In the genomic region with DNA sequence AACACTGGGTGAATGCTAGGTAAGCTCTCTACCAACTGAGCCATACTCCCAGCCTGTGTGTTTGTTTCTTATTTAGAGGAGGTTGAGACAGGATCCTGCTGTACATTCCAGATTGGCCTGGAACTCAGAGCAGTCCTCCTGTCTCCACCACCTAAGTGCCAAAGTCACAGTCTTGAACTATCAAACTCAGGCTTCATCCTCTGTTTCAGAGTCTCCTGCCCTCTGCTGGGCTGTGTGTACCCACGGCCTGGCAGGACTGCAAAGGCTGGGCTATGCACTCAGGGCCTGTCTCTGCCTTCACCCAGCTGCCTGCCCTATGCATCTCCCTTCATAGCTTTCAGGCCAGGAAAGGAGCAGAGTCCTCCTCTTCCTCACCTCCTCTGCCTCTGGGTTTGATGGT, we compare ENCODE assay signal across 17 mouse cellular contexts. TPM values are rescaled to one million over a fixed set of nuclear protein-coding genes. Genes with fewer than 3 reads are reported as not detected.
DNase-seq lines count a peak whose midpoint lies in the region; ATAC-seq and TF ChIP-seq lines count a peak whose summit lies in the region.
"Had no signal": no experiment of that assay in that cellular context is flagged by ENCODE, and none has a peak within 500 bp of the region (broad histone marks: within the 10 kb centered on the region; RNA-seq: fewer than 3 reads in every experiment).

No protein-coding gene starts in this region.

- 13% methylated on average over 1 of the region's 1 CpGs for WGBS in hindbrain, postnatal 0 days
- WGBS in hindbrain, embryonic 12.5 days: 22% methylated on average over 1 of the region's 1 CpGs
- 7% methylated on average over 1 of the region's 1 CpGs for WGBS in midbrain, embryonic 14.5 days
- WGBS in midbrain, embryonic 15.5 days: 0% methylated on average over 1 of the region's 1 CpGs

- peak; percentile 40 for DNase-seq in hindbrain, postnatal 0 days (ENCODE audit: low spot score)
- DNase-seq in midbrain, embryonic 14.5 days: peak; percentile 50
- DNase-seq in brain, adult 2 months (ENCODE audit: low read depth, low spot score): peak; percentile 62
- peak; percentile 12 for DNase-seq in splenic B cell, adult 2 months (ENCODE audit: low read depth, low spot score)
- DNase-seq in c-Kit-positive CD71-positive TER-119-positive erythroid progenitor cells, embryonic 14.5 days (ENCODE audit: low spot score): no peak
- no peak for DNase-seq in gastrocnemius, postnatal 4 days (ENCODE audit: low spot score in 2 of 2)
- DNase-seq: adrenal gland, postnatal 14 days; layer of hippocampus, adult 9-11 months; thymus, adult 2 months had no signal

- TF ChIP-seq CTCF in hindbrain, postnatal 0 days (IDR thresholded peaks at IDR 0.05; ENCODE audit: low read depth): peak; percentile 56

- no peak overlapping the region for H3K9ac ChIP-seq in hindbrain, postnatal 0 days (replicated peaks; ENCODE audit: low read length)
- no peak overlapping the region for H3K9ac ChIP-seq in hindbrain, embryonic 12.5 days
- H3K9ac ChIP-seq in midbrain, embryonic 14.5 days (replicated peaks; ENCODE audit: low read length): no peak overlapping the region; the same call in 1 of the 2 replicates
- H3K9ac ChIP-seq in midbrain, embryonic 15.5 days: no peak overlapping the region
- H3K9ac ChIP-seq: embryonic facial prominence, embryonic 12.5 days; midbrain, embryonic 12.5 days; neural tube, embryonic 15.5 days had no signal

- H3K27ac ChIP-seq in hindbrain, postnatal 0 days: no peak overlapping the region
- H3K27ac ChIP-seq in hindbrain, embryonic 12.5 days: no peak overlapping the region
- H3K27ac ChIP-seq in midbrain, embryonic 14.5 days (replicated peaks; ENCODE audit: low read depth, low read length): no peak overlapping the region
- H3K27ac ChIP-seq in midbrain, embryonic 15.5 days: no peak overlapping the region
- H3K27ac ChIP-seq: embryonic facial prominence, embryonic 12.5 days; midbrain, embryonic 12.5 days; neural tube, embryonic 15.5 days had no signal

- no peak overlapping the region for H3K4me3 ChIP-seq in hindbrain, postnatal 0 days (ENCODE audit: low read length)
- H3K4me3 ChIP-seq in hindbrain, embryonic 12.5 days: no peak overlapping the region
- H3K4me3 ChIP-seq in midbrain, embryonic 14.5 days (replicated peaks; ENCODE audit: low read depth, low read length): no peak overlapping the region
- H3K4me3 ChIP-seq in midbrain, embryonic 15.5 days: no peak overlapping the region
- H3K4me3 ChIP-seq: embryonic facial prominence, embryonic 12.5 days; midbrain, embryonic 12.5 days; neural tube, embryonic 15.5 days had no signal

- H3K4me2 ChIP-seq in hindbrain, postnatal 0 days (ENCODE audit: low read depth, low read length): no peak overlapping the region
- no peak overlapping the region for H3K4me2 ChIP-seq in hindbrain, embryonic 12.5 days (replicated peaks)
- H3K4me2 ChIP-seq in midbrain, embryonic 14.5 days (ENCODE audit: low read length): no peak overlapping the region
- no peak overlapping the region for H3K4me2 ChIP-seq in midbrain, embryonic 15.5 days
- H3K4me2 ChIP-seq: embryonic facial prominence, embryonic 12.5 days; midbrain, embryonic 12.5 days; neural tube, embryonic 15.5 days had no signal

- peaks cover 14% of the 10 kb centered on the region for H3K4me1 ChIP-seq in hindbrain, postnatal 0 days (ENCODE audit: insufficient read depth, low read length)
- H3K4me1 ChIP-seq in hindbrain, embryonic 12.5 days: peaks cover 31% of the 10 kb centered on the region
- peaks cover 33% of the 10 kb centered on the region for H3K4me1 ChIP-seq in midbrain, embryonic 14.5 days (ENCODE audit: control insufficient read depth, insufficient read depth, low read length)
- peaks cover 53% of the 10 kb centered on the region for H3K4me1 ChIP-seq in midbrain, embryonic 15.5 days
- H3K4me1 ChIP-seq: embryonic facial prominence, embryonic 12.5 days had no signal

- H3K9me3 ChIP-seq in hindbrain, postnatal 0 days (ENCODE audit: low read length): no peaks in the 10 kb centered on the region
- H3K9me3 ChIP-seq in hindbrain, embryonic 12.5 days (replicated peaks): no peaks in the 10 kb centered on the region
- H3K9me3 ChIP-seq in midbrain, embryonic 14.5 days (ENCODE audit: control insufficient read depth, low read length): no peaks in the 10 kb centered on the region
- H3K9me3 ChIP-seq in midbrain, embryonic 15.5 days: no peaks in the 10 kb centered on the region
- H3K9me3 ChIP-seq: embryonic facial prominence, embryonic 12.5 days; midbrain, embryonic 12.5 days; neural tube, embryonic 15.5 days had no signal

- ATAC-seq in hindbrain, postnatal 0 days: no peak
- no peak for ATAC-seq in hindbrain, embryonic 12.5 days (ENCODE audit: low FRiP score)
- no peak for ATAC-seq in midbrain, embryonic 14.5 days (ENCODE audit: low FRiP score, low TSS enrichment)
- ATAC-seq in midbrain, embryonic 15.5 days (replicated peaks): no peak
- ATAC-seq: forebrain, embryonic 14.5 days; hindbrain, embryonic 16.5 days had no signal

- no peaks in the 10 kb centered on the region for H3K27me3 ChIP-seq in hindbrain, postnatal 0 days (ENCODE audit: insufficient read depth, low read length)
- H3K27me3 ChIP-seq in hindbrain, embryonic 12.5 days: peaks cover 10% of the 10 kb centered on the region
- no peaks in the 10 kb centered on the region for H3K27me3 ChIP-seq in midbrain, embryonic 14.5 days (ENCODE audit: control insufficient read depth, insufficient read depth, low read length)
- no peaks in the 10 kb centered on the region for H3K27me3 ChIP-seq in midbrain, embryonic 15.5 days (replicated peaks)
- H3K27me3 ChIP-seq in splenic B cell, adult 2 months (ENCODE audit: control insufficient read depth, insufficient read depth, low read length, poor library complexity, severe bottlenecking): no peaks in the 10 kb centered on the region
- H3K27me3 ChIP-seq: neural tube, embryonic 15.5 days had no signal

- no peaks in the 10 kb centered on the region for H3K36me3 ChIP-seq in hindbrain, postnatal 0 days (ENCODE audit: insufficient read depth, low read length)
- H3K36me3 ChIP-seq in hindbrain, embryonic 12.5 days: no peaks in the 10 kb centered on the region
- 0 out of 2 replicates have a peak, but pooled peaks cover 9% of the 10 kb centered on the region for H3K36me3 ChIP-seq in midbrain, embryonic 14.5 days (ENCODE audit: control insufficient read depth, insufficient read depth, low read length)
- H3K36me3 ChIP-seq in midbrain, embryonic 15.5 days (replicated peaks): no peaks in the 10 kb centered on the region
- no peaks in the 10 kb centered on the region for H3K36me3 ChIP-seq in splenic B cell, adult 2 months (ENCODE audit: control insufficient read depth, insufficient read depth, low read length, poor library complexity, severe bottlenecking)
- H3K36me3 ChIP-seq: embryonic facial prominence, embryonic 12.5 days had no signal

RNA-seq across cellular contexts. Expression of a gene that starts 7.4 kb away (rescaled TPM):
- total RNA-seq in hindbrain, postnatal 0 days (2014; rRNA removed): 562 and 663 TPM in 2 replicates
- 19.6 and 22.7 TPM in 2 replicates for polyA plus RNA-seq in hindbrain, postnatal 0 days (2015; fragmentation: Nextera tagmentation; extraction: Ambion mirVana)
- 12.6 and 12.7 TPM in 2 replicates for polyA plus RNA-seq in hindbrain, embryonic 12.5 days (2016; fragmentation: Nextera tagmentation; extraction: Ambion mirVana)
- 28.4 and 39.0 TPM in 2 replicates for polyA plus RNA-seq in midbrain, embryonic 14.5 days (2014; fragmentation: Nextera tagmentation; extraction: Ambion mirVana)
- polyA plus RNA-seq in midbrain, embryonic 15.5 days (2015; fragmentation: Nextera tagmentation; extraction: Ambion mirVana): 16.7 and 18.1 TPM in 2 replicates
- total RNA-seq in gastrocnemius, postnatal 4 days (2021): 1 to 10 TPM; 4.0 to 4.2 TPM

RNA-seq across cellular contexts. Expression of a gene that starts 28.9 kb away (rescaled TPM):
- total RNA-seq in hindbrain, postnatal 0 days (2014; rRNA removed): 10.2 and 15.5 TPM in 2 replicates
- polyA plus RNA-seq in hindbrain, postnatal 0 days (2015; fragmentation: Nextera tagmentation; extraction: Ambion mirVana): 3.1 and 3.8 TPM in 2 replicates
- 1.3 and 3.9 TPM in 2 replicates for polyA plus RNA-seq in hindbrain, embryonic 12.5 days (2016; fragmentation: Nextera tagmentation; extraction: Ambion mirVana)
- polyA plus RNA-seq in midbrain, embryonic 14.5 days (2014; fragmentation: Nextera tagmentation; extraction: Ambion mirVana): 8.6 and 8.9 TPM in 2 replicates
- 5.8 and 6.0 TPM in 2 replicates for polyA plus RNA-seq in midbrain, embryonic 15.5 days (2015; fragmentation: Nextera tagmentation; extraction: Ambion mirVana)
- not detected for total RNA-seq in gastrocnemius, postnatal 4 days (2021)
- polyA plus RNA-seq: limb, embryonic 11.5 days had no signal

RNA-seq across cellular contexts. Expression of a gene that starts 31.5 kb away (rescaled TPM):
- total RNA-seq in hindbrain, postnatal 0 days (2014; rRNA removed): 32.7 and 44.5 TPM in 2 replicates
- 28.3 and 32.7 TPM in 2 replicates for polyA plus RNA-seq in hindbrain, postnatal 0 days (2015; fragmentation: Nextera tagmentation; extraction: Ambion mirVana)
- polyA plus RNA-seq in hindbrain, embryonic 12.5 days (2016; fragmentation: Nextera tagmentation; extraction: Ambion mirVana): 60.5 and 65.1 TPM in 2 replicates
- polyA plus RNA-seq in midbrain, embryonic 14.5 days (2014; fragmentation: Nextera tagmentation; extraction: Ambion mirVana): 27.9 and 32.5 TPM in 2 replicates
- polyA plus RNA-seq in midbrain, embryonic 15.5 days (2015; fragmentation: Nextera tagmentation; extraction: Ambion mirVana): 38.8 and 42.2 TPM in 2 replicates
- total RNA-seq in gastrocnemius, postnatal 4 days (2021): 10 to 100 TPM; 67.2 to 77.6 TPM

RNA-seq across cellular contexts. Expression of a gene that starts 50.6 kb away (rescaled TPM):
- total RNA-seq in hindbrain, postnatal 0 days (2014; rRNA removed): 1.4 and 2.3 TPM in 2 replicates
- 3.3 and 3.6 TPM in 2 replicates for polyA plus RNA-seq in hindbrain, postnatal 0 days (2015; fragmentation: Nextera tagmentation; extraction: Ambion mirVana)
- 1.1 and 1.9 TPM in 2 replicates for polyA plus RNA-seq in hindbrain, embryonic 12.5 days (2016; fragmentation: Nextera tagmentation; extraction: Ambion mirVana)
- polyA plus RNA-seq in midbrain, embryonic 14.5 days (2014; fragmentation: Nextera tagmentation; extraction: Ambion mirVana): 1.7 and 1.9 TPM in 2 replicates
- polyA plus RNA-seq in midbrain, embryonic 15.5 days (2015; fragmentation: Nextera tagmentation; extraction: Ambion mirVana): 2.1 and 2.6 TPM in 2 replicates
- total RNA-seq in gastrocnemius, postnatal 4 days (2021): not detected

RNA-seq across cellular contexts. Expression of a gene that starts 52.4 kb away (rescaled TPM):
- total RNA-seq in hindbrain, postnatal 0 days (2014; rRNA removed): 130 and 154 TPM in 2 replicates
- polyA plus RNA-seq in hindbrain, postnatal 0 days (2015; fragmentation: Nextera tagmentation; extraction: Ambion mirVana): 73.7 and 79.2 TPM in 2 replicates
- polyA plus RNA-seq in hindbrain, embryonic 12.5 days (2016; fragmentation: Nextera tagmentation; extraction: Ambion mirVana): 6.8 and 7.5 TPM in 2 replicates
- 39.5 and 48.5 TPM in 2 replicates for polyA plus RNA-seq in midbrain, embryonic 14.5 days (2014; fragmentation: Nextera tagmentation; extraction: Ambion mirVana)
- 56.3 and 57.2 TPM in 2 replicates for polyA plus RNA-seq in midbrain, embryonic 15.5 days (2015; fragmentation: Nextera tagmentation; extraction: Ambion mirVana)
- under 1 TPM; 0.34 to 0.49 TPM for total RNA-seq in gastrocnemius, postnatal 4 days (2021)

Comparison
In these comparisons a context has a peak if more than half of its experiments do, and no peak if none do; other contexts are left out.
1. DNase-seq: peak in hindbrain, postnatal 0 days (single experiment), midbrain, embryonic 14.5 days (single experiment), brain, adult 2 months (single experiment) and splenic B cell, adult 2 months (single experiment); none in c-Kit-positive CD71-positive TER-119-positive erythroid progenitor cells, embryonic 14.5 days (single experiment) and gastrocnemius, postnatal 4 days (0 of 2).